Mouse (Mus musculus): Measurements from ENCODE around the gene Tarm1. TPM values are rescaled to one million over a fixed set of nuclear protein-coding genes. Genes with fewer than 3 reads are reported as not detected.

The Tarm1 gene
- polyA plus RNA-seq, 1 experiment: 2.9 TPM

DNA sequence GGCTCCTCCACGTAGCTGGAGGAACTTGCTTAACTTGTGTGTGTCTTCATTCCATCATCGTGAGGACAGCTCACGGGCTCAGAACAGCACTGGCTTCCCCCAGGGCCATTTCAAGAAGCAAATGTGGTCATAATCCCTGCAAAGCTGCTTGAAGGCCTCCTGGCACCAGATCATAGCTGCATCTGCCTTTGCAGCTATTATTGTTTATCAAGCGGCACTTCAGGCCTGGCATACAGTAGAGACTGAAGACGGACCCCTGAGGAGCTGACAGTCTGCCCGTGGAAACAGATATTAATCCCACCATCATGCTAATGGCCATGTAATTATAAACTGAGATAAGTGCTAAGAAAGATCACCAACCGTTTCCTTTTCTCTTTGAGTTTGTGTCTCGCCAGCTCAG lies 61.9 kb downstream of the Tarm1 start:
- no peak for TF ChIP-seq POLR2A (IDR thresholded peaks at IDR 0.05; ENCODE audit: low read depth, low read length)
- TF ChIP-seq CTCF (conservative IDR thresholded peaks at IDR 0.05; ENCODE audit: insufficient read depth, insufficient read length, low read depth, low read length): no peak
- no peak overlapping the region for H3K4me3 ChIP-seq (ENCODE audit: insufficient read depth, low read depth, low read length)
- 79% methylated on average over 8 of the region's 8 CpGs for WGBS
- H3K36me3 ChIP-seq (ENCODE audit: control insufficient read depth, insufficient read depth, low read length): no peaks in the 10 kb centered on the region
- H3K4me1 ChIP-seq (ENCODE audit: control insufficient read depth, insufficient read depth, low read length): no peaks in the 10 kb centered on the region
- no peak for DNase-seq
- no peak overlapping the region for H3K27ac ChIP-seq (ENCODE audit: insufficient read depth, low read depth, low read length)
- H3K27me3 ChIP-seq (replicated peaks; ENCODE audit: control insufficient read depth, insufficient read depth, low read length): no peaks in the 10 kb centered on the region

DNA sequence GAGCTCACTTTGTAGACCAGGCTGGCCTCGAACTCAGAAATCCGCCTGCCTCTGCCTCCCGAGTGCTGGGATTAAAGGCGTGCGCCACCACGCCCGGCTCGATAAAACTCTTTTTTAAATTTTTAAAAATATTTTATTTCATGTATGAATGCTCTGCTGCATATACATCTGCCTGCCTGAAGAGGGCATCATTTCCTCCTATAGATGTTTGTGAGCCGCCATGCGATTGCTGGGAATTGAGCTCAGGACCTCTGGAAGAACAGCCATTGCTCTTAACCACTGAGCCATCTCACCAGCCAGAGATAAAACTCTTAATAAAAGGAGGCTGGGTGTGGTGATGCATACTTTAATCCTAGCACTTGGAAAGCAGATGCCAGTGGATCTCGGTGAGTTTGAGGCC lies 62.4 kb downstream of the Tarm1 start:
- Histone ChIP-seq H3K36me3 (ENCODE audit: control insufficient read depth, insufficient read depth, low read length) (no peaks in the 10 kb centered on the region), H3K4me1 (ENCODE audit: control insufficient read depth, insufficient read depth, low read length) (no peaks in the 10 kb centered on the region)
- 87% methylated on average over 11 of the region's 11 CpGs for WGBS

DNA sequence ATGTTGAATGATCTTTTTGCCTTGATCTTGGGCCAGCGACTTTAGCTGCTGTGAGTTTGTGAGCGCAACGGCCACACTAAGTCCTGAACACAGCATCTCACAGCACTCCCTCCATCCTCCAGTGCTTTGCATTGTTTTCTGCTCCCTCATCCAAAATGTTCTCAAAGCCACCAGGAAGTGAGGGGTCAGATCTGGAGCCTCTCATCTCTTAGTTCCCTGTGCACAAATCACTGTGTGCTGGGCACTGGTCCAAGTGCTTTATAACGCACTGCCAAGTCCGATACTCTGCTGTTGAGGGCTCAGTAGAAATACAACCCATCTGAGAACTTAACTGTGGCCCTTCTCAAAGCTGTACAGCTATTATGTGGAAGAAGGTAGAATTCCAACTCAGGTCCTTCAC lies 64.5 kb downstream of the Tarm1 start:
- H3K27me3 ChIP-seq (replicated peaks; ENCODE audit: control insufficient read depth, insufficient read depth, low read length): no peaks in the 10 kb centered on the region
- H3K27ac ChIP-seq (ENCODE audit: insufficient read depth, low read depth, low read length): no peak overlapping the region
- no peaks in the 10 kb centered on the region for H3K4me1 ChIP-seq (ENCODE audit: control insufficient read depth, insufficient read depth, low read length)
- TF ChIP-seq CTCF (conservative IDR thresholded peaks at IDR 0.05; ENCODE audit: insufficient read depth, insufficient read length, low read depth, low read length) (no peak), POLR2A (IDR thresholded peaks at IDR 0.05; ENCODE audit: low read depth, low read length) (no peak)
- WGBS: 31% methylated on average over 5 of the region's 5 CpGs
- peak; percentile 21 for DNase-seq
- no peaks in the 10 kb centered on the region for H3K36me3 ChIP-seq (ENCODE audit: control insufficient read depth, insufficient read depth, low read length)
- no peak overlapping the region for H3K4me3 ChIP-seq (ENCODE audit: insufficient read depth, low read depth, low read length)

More for the DNA sequence above, 62.4 kb downstream of the Tarm1 start:
- no peaks in the 10 kb centered on the region for H3K27me3 ChIP-seq (replicated peaks; ENCODE audit: control insufficient read depth, insufficient read depth, low read length)
- no peak overlapping the region for H3K27ac ChIP-seq (ENCODE audit: insufficient read depth, low read depth, low read length)
- TF ChIP-seq CTCF (conservative IDR thresholded peaks at IDR 0.05; ENCODE audit: insufficient read depth, insufficient read length, low read depth, low read length) (no peak), POLR2A (IDR thresholded peaks at IDR 0.05; ENCODE audit: low read depth, low read length) (no peak)
- DNase-seq: no peak
- no peak overlapping the region for H3K4me3 ChIP-seq (ENCODE audit: insufficient read depth, low read depth, low read length)

Other genes starting within 250 kb of the Tarm1 start
- gene Myadm, start 213.5 kb downstream of the Tarm1 start, polyA plus RNA-seq (2012; rRNA removed): 111 and 114 TPM in 2 replicates
- 0.44 and 0.77 TPM in 2 replicates for gene Prkcg, start 213.4 kb downstream of the Tarm1 start, polyA plus RNA-seq (2012; rRNA removed)
- 3.4 and 4.4 TPM in 2 replicates for gene Cacng7, start 169.7 kb downstream of the Tarm1 start, polyA plus RNA-seq (2012; rRNA removed)
- gene Cacng8, start 111.9 kb downstream of the Tarm1 start, polyA plus RNA-seq (2012; rRNA removed): 0.11 TPM in 1 of 2 replicates, not detected in the other
- gene Cacng6, start 78.4 kb downstream of the Tarm1 start, polyA plus RNA-seq (2012; rRNA removed): 1.3 TPM in 1 of 2 replicates, not detected in the other
- gene Oscar, start 113.5 kb upstream of the Tarm1 start, polyA plus RNA-seq (2012; rRNA removed): 0.19 and 0.26 TPM in 2 replicates
- gene Ndufa3, start 114.7 kb upstream of the Tarm1 start, polyA plus RNA-seq (2012; rRNA removed): 722 and 885 TPM in 2 replicates
- 7.6 and 9.9 TPM in 2 replicates for gene Tfpt, start 127.3 kb upstream of the Tarm1 start, polyA plus RNA-seq (2012; rRNA removed)
- gene Prpf31, start 127.4 kb upstream of the Tarm1 start, polyA plus RNA-seq (2012; rRNA removed): 21.3 and 24.1 TPM in 2 replicates
- gene Cnot3, start 142.6 kb upstream of the Tarm1 start, polyA plus RNA-seq (2012; rRNA removed): 41.9 and 45.0 TPM in 2 replicates
- gene Leng1, start 163.2 kb upstream of the Tarm1 start, polyA plus RNA-seq (2012; rRNA removed): 5.5 and 6.8 TPM in 2 replicates
- 45.5 and 62.2 TPM in 2 replicates for gene Tmc4, start 174.9 kb upstream of the Tarm1 start, polyA plus RNA-seq (2012; rRNA removed)
- 88.2 and 105 TPM in 2 replicates for gene Tsen34, start 190.2 kb upstream of the Tarm1 start, polyA plus RNA-seq (2012; rRNA removed)
- gene Mboat7, start 190.9 kb upstream of the Tarm1 start, polyA plus RNA-seq (2012; rRNA removed): 56.2 and 61.4 TPM in 2 replicates
- 1,031 and 1,047 TPM in 2 replicates for gene Rps9, start 201.4 kb upstream of the Tarm1 start, polyA plus RNA-seq (2012; rRNA removed)
- 3.2 and 5.4 TPM in 2 replicates for gene Pirb, start 217.8 kb upstream of the Tarm1 start, polyA plus RNA-seq (2012; rRNA removed)